Mouse (Mus musculus) intestine, postnatal 0 days (tissue): Measurements from ENCODE around the gene Gm10190. TPM values are rescaled to one million over a fixed set of nuclear protein-coding genes. Genes with fewer than 3 reads are reported as not detected.
A peak's percentile ranks its signal among the peaks of the same experiment; 100 is the strongest.
"Not testable (repeated sequence)": the region's sequence is repeated elsewhere in the genome, so short reads cannot be mapped to it uniquely, and the experiment has no call there.

Experiments
- ATAC-seq: fragments of 200-750 bp; cut with Nextera tagmentation; 2 replicates; pipeline ENCODE4 v1.8.0; 2017; ENCODE audit warnings: mild to moderate bottlenecking, moderate TSS enrichment, moderate library complexity
- H3K27ac ChIP-seq: fragments of 300-500 bp; sonication (generic); 2 replicates; pipeline ENCODE4 v1.5.1; 2014; ENCODE audit warnings: mild to moderate bottlenecking, low read depth, low read length, moderate library complexity
- H3K27me3 ChIP-seq: fragments of 300-500 bp; sonication (generic); replicated peaks from 2 replicates; pipeline ENCODE4 v1.6.1; 2014; ENCODE audit warnings: low read length, mixed read lengths; ENCODE audit not compliant: control insufficient read depth, insufficient read depth
- H3K36me3 ChIP-seq: fragments of 300-500 bp; sonication (generic); 2 replicates; pipeline ENCODE4 v1.6.1; 2014; ENCODE audit warnings: mild to moderate bottlenecking, moderate library complexity; ENCODE audit not compliant: control insufficient read depth, insufficient read depth
- H3K4me1 ChIP-seq: fragments of 300-500 bp; sonication (generic); replicated peaks from 2 replicates; pipeline ENCODE4 v1.6.1; 2014; ENCODE audit warnings: antibody characterized with exemption, low read length, mixed read lengths; ENCODE audit not compliant: control insufficient read depth, insufficient read depth
- H3K4me2 ChIP-seq: fragments of 300-500 bp; sonication (generic); replicated peaks from 2 replicates; pipeline ENCODE4 v1.6.1; 2014; ENCODE audit warnings: low read depth, mild to moderate bottlenecking, moderate library complexity
- H3K4me3 ChIP-seq: fragments of 300-500 bp; sonication (generic); 2 replicates; pipeline ENCODE4 v1.5.1; 2014; ENCODE audit warnings: low read depth, low read length
- H3K9ac ChIP-seq: fragments of 300-500 bp; sonication (generic); 2 replicates; pipeline ENCODE4 v1.6.1; 2014; ENCODE audit warnings: mild to moderate bottlenecking, low read depth, low read length
- H3K9me3 ChIP-seq: fragments of 300-500 bp; sonication (generic); 2 replicates; pipeline ENCODE4 v1.6.1; 2016; ENCODE audit warnings: mixed run types; ENCODE audit not compliant: control insufficient read depth
- CTCF ChIP-seq: sonication (generic); IDR thresholded peaks from 2 replicates; pipeline ENCODE4 v1.5.1; 2016; ENCODE audit warnings: low read depth, mild to moderate bottlenecking, control low read depth, antibody characterized with exemption, moderate library complexity
- WGBS: fragments of 180-500 bp; shearing (Covaris S2); extraction: QIAGEN DNeasy Blood & Tissue Kit; methylation state at CpG from one replicate; pipeline ENCODE4 v1.1.7; 2014; 5-methylcytosine and 5-hydroxymethylcytosine counted together
- polyA plus RNA-seq: library from polyadenylated mRNA; unstranded; fragments of >200 nt; fragmentation: Nextera tagmentation; extraction: Ambion mirVana; gene quantifications from 2 replicates; pipeline ENCODE4 v1.2.1, GENCODE M21; 2015

Gm10190 gene
- polyA plus RNA-seq, 1 experiment from 2014 or later: 0.73 TPM

DNA sequence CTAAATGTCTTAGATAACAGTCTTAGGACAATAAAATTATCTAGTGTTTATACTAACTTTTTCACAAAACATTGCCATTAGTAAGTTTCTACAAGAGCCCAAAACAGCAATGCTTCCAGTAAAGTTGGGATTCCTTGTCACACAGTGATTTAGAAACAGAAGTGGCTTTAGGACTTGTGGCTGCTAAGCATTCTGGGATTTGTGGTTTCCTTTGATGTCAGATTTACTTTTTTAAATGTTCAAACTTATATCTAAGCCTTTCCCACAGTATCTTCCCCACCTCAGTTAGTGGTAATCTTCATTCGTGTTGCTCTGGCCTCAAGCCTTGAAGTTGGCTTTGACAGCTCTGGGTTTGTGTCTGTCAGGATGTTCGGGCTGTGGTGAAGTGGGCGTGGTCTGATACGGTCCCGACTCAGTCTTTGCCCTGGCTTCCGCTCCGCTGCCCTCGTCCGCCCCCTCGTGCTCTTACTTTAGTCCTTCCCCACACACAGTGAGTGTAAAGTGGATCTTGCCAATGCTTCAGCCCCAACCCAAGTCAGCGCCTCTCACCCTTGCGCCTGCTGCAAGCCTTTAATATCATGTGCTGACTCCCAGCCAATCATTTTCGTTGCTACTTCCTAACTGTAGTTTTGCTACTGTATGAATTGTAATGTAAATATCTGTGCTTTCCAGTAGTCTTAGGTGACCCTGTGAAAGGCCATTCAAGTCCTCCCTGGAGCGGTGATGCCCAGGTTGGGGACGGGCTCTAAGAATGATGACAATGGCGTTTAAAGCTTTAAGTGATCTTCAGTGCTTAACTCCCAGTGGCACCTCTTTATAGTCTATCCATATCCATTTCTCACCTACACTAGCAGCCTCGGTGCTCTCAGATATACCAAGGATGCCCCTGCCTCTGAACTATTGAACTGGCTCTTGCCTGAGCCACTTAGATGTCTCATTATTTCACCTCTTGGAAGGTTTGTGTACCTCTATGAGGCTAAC is 18.4 kb upstream of the Gm10190 start:
- Histone ChIP-seq H3K36me3 (no peaks in the 10 kb centered on the region), H3K27me3 (no peaks in the 10 kb centered on the region), H3K4me2 (peak overlapping the region; percentile 76), H3K4me3 (peak overlapping the region; percentile 42), H3K9me3 (no peaks in the 10 kb centered on the region), H3K9ac (peak overlapping the region; percentile 23; the same call in 1 of the 2 replicates), H3K27ac (no peak overlapping the region), H3K4me1 (no peaks in the 10 kb centered on the region)
- peak; percentile 75 for TF ChIP-seq CTCF
- peak; percentile 79 for ATAC-seq
- WGBS: 13% methylated on average over 17 of the region's 17 CpGs

DNA sequence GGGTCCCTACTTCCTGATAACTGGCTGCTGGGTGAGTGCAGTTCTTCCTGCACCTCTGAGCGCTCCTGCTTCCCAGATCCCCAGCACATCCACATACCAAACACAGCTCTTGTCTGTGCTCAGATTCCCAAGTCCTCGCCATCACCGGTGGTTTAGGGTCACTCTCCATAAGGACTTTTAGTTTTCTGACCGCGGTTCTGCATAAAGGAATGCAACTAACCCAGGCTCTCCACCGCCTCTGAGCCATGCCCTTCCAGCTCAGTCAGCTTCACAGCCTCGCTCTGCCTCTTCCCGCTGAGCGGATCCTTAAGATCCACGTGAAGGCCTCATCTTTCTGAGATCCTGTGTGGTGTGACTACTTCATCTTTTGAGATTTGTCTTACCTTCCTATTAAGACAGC is 16.7 kb upstream of the Gm10190 start:
- H3K4me2 ChIP-seq: no peak overlapping the region
- no peaks in the 10 kb centered on the region for H3K4me1 ChIP-seq
- no peaks in the 10 kb centered on the region for H3K36me3 ChIP-seq
- no peaks in the 10 kb centered on the region for H3K9me3 ChIP-seq
- no peak for ATAC-seq
- H3K9ac ChIP-seq: no peak overlapping the region
- WGBS: 76% methylated on average over 10 of the region's 10 CpGs
- H3K27ac ChIP-seq: no peak overlapping the region
- TF ChIP-seq CTCF: no peak
- H3K4me3 ChIP-seq: no peak overlapping the region
- no peaks in the 10 kb centered on the region for H3K27me3 ChIP-seq

DNA sequence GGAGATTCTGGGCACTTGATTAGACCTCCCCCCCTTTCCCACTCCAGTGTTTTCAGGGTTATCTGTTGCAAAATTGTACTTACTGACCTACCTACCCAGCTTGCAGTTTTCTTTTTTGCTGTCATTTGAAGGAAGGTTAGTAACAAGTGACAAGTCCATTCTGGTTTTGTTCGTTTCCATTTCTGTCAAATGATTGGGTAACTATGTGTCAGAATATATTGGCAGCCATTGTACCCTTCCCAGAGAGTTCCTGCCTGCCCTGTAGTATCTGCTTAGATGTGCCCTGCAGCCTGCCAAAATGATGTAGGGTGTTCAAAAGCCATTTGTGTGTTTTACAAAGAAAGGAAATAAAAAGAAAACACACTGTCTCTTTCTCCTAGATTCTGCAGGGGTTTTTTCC is 12.3 kb upstream of the Gm10190 start:
- Histone ChIP-seq H3K4me2 (no peak overlapping the region), H3K27me3 (no peaks in the 10 kb centered on the region), H3K9me3 (no peaks in the 10 kb centered on the region), H3K4me3 (no peak overlapping the region), H3K9ac (no peak overlapping the region), H3K27ac (no peak overlapping the region), H3K4me1 (no peaks in the 10 kb centered on the region), H3K36me3 (no peaks in the 10 kb centered on the region)
- TF ChIP-seq CTCF: no peak
- WGBS: 79% methylated on average over 1 of the region's 1 CpGs
- ATAC-seq: no peak

DNA sequence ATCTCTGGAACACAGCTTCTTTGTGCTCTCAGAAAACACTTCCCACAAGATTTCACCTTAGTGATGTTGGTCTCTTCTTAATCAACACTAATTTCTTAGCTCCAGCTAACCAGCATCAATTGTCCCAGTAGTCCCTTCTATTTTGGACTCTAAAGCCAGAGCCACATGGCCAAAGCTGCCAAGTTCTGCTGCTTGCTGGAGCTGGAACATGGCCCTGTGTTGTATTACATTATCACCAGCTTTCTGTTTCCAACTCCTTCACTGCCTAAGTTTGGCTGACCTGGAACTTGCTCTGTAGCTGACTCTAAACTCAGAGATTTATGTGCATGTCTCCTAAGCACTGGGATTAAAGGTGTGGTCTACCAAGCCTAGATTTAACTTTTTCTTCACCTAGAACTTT is 5.0 kb upstream of the Gm10190 start:
- not testable (repeated sequence) for H3K9ac ChIP-seq, H3K4me1 ChIP-seq, H3K36me3 ChIP-seq, H3K4me3 ChIP-seq, H3K9me3 ChIP-seq, H3K27me3 ChIP-seq, H3K4me2 ChIP-seq, ATAC-seq, H3K27ac ChIP-seq

DNA sequence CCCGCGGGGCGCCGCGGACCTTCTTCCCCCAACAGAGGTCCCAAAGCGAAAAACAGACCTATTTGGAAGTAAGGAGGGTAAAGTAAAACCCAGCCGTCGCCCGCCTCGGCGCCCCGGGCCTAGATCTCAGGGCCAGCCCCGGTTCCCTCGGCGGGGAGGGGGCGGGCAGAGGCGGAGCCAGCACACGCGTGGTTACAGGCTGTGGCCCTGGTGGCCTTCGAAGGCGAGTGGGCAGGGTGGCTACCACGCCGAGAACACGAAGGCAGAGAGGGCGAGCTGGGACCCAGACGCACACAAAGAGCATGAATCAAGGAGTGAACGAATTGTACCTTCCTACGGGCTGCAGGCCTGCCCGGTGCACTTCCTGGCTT is 370 bp upstream of the Gm10190 start:
- Histone ChIP-seq H3K27ac (no peak overlapping the region), H3K9me3 (no peaks in the 10 kb centered on the region), H3K4me1 (peaks cover 6% of the 10 kb centered on the region; the same call in 1 of the 2 replicates), H3K4me2 (peak overlapping the region; percentile 65), H3K9ac (peak overlapping the region; percentile 64), H3K27me3 (no peaks in the 10 kb centered on the region), H3K4me3 (peak overlapping the region; percentile 30), H3K36me3 (no peaks in the 10 kb centered on the region)
- ATAC-seq: peak; percentile 50
- WGBS: 20% methylated on average over 29 of the region's 29 CpGs
- TF ChIP-seq CTCF: no peak

DNA sequence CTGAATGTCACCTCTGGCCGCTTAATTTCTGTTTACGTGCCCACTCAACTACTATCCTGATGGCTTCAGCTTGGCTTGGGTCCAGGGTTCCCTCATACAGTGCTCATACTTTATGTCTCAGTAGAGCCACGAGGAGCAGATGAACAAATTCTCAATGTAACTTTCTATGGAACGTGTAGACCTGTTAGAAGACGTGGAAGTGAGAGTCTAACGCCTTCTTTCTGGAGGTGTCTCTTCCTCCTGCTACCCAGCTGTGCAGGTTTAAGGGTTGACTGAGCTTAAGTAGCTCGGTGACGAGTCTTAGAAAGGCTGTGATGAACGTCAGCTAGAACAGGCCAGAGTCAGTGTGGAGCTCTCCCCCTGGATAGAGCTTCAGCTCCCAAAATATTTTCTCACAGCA is 4.7 kb downstream of the Gm10190 start:
- Histone ChIP-seq H3K36me3 (no peaks in the 10 kb centered on the region), H3K27ac (no peak overlapping the region), H3K9me3 (no peaks in the 10 kb centered on the region), H3K4me3 (no peak overlapping the region), H3K9ac (no peak overlapping the region), H3K4me2 (no peak overlapping the region), H3K27me3 (no peaks in the 10 kb centered on the region), H3K4me1 (peaks cover 6% of the 10 kb centered on the region; the same call in 1 of the 2 replicates)
- ATAC-seq: no peak
- TF ChIP-seq CTCF: no peak
- WGBS: 80% methylated on average over 9 of the region's 9 CpGs
